Mouse (Mus musculus): Measurements from ENCODE around the gene Cog4. TPM values are rescaled to one million over a fixed set of nuclear protein-coding genes. Genes with fewer than 3 reads are reported as not detected.
"Not testable (repeated sequence)": the region's sequence is repeated elsewhere in the genome, so short reads cannot be mapped to it uniquely, and the experiment has no call there.

The Cog4 gene
- polyA plus RNA-seq, 1 experiment from 2014 or later: 74.3 TPM

- H3K4me3 ChIP-seq: no peak overlapping the region
- no peak overlapping the region for H3K9ac ChIP-seq
- H3K9me3 ChIP-seq: no peaks in the 10 kb centered on the region
- peaks cover 64% of the 10 kb centered on the region for H3K36me3 ChIP-seq
- peaks cover 24% of the 10 kb centered on the region for H3K4me1 ChIP-seq
- ATAC-seq (ENCODE audit: borderline replicate concordance, extremely low read depth, low FRiP score, low TSS enrichment): no peak
- H3K27me3 ChIP-seq: no peaks in the 10 kb centered on the region
- WGBS: 87% methylated on average over 5 of the region's 5 CpGs
- H3K4me2 ChIP-seq: no peak overlapping the region
- no peak overlapping the region for H3K27ac ChIP-seq
These were observed 3.2 kb upstream of the Cog4 start for GRCm38 (mm10) chr8:110843207-110843606.

- Histone ChIP-seq H3K9me3 (no peaks in the 10 kb centered on the region), H3K9ac (peak overlapping the region; percentile 96; the same call in 1 of the 2 replicates), H3K27me3 (no peaks in the 10 kb centered on the region), H3K4me2 (peak overlapping the region; percentile 73), H3K27ac (no peak overlapping the region), H3K4me3 (peak overlapping the region; percentile 64), H3K4me1 (peaks cover 28% of the 10 kb centered on the region), H3K36me3 (peaks cover 50% of the 10 kb centered on the region)
- 74% methylated on average over 3 of the region's 3 CpGs for WGBS
- ATAC-seq (ENCODE audit: borderline replicate concordance, extremely low read depth, low FRiP score, low TSS enrichment): no peak
These were observed 1.5 kb upstream of the Cog4 start for GRCm38 (mm10) chr8:110844941-110845340.

GRCm38 (mm10) chr8:110845821-110846404, 487 bp upstream of the Cog4 start:
- Histone ChIP-seq H3K4me3 (peak overlapping the region; percentile 64), H3K9me3 (no peaks in the 10 kb centered on the region), H3K4me1 (peaks cover 28% of the 10 kb centered on the region), H3K27ac (peak overlapping the region; percentile 84), H3K36me3 (peaks cover 50% of the 10 kb centered on the region), H3K9ac (peak overlapping the region; percentile 96), H3K27me3 (no peaks in the 10 kb centered on the region), H3K4me2 (peak overlapping the region; percentile 73)
- 4% methylated on average over 17 of the region's 17 CpGs for WGBS
- ATAC-seq (ENCODE audit: borderline replicate concordance, extremely low read depth, low FRiP score, low TSS enrichment): no peak

- Histone ChIP-seq H3K4me1 (peaks cover 28% of the 10 kb centered on the region), H3K4me2 (peak overlapping the region; percentile 73), H3K27ac (peak overlapping the region; percentile 84), H3K9me3 (no peaks in the 10 kb centered on the region), H3K4me3 (peak overlapping the region; percentile 64), H3K27me3 (no peaks in the 10 kb centered on the region), H3K9ac (peak overlapping the region; percentile 77), H3K36me3 (peaks cover 50% of the 10 kb centered on the region)
- peak; percentile 6; the same call in 1 of the 2 replicates for ATAC-seq (ENCODE audit: borderline replicate concordance, extremely low read depth, low FRiP score, low TSS enrichment)
- under 1% methylated on average over 13 of the region's 13 CpGs for WGBS
These were observed 760 bp downstream of the Cog4 start for GRCm38 (mm10) chr8:110847171-110847549.

- WGBS: 45% methylated on average over 14 of the region's 14 CpGs
- H3K4me1 ChIP-seq: peaks cover 28% of the 10 kb centered on the region
- peaks cover 50% of the 10 kb centered on the region for H3K36me3 ChIP-seq
- peak overlapping the region; percentile 73 for H3K4me2 ChIP-seq
- H3K27me3 ChIP-seq: no peaks in the 10 kb centered on the region
- H3K27ac ChIP-seq: 0 out of 2 replicates have a peak overlapping the region, but pooled peaks have one; percentile 84
- peak overlapping the region; percentile 77 for H3K9ac ChIP-seq
- peak overlapping the region; percentile 64 for H3K4me3 ChIP-seq
- no peaks in the 10 kb centered on the region for H3K9me3 ChIP-seq
- no peak for ATAC-seq (ENCODE audit: borderline replicate concordance, extremely low read depth, low FRiP score, low TSS enrichment)
These were observed 1.5 kb downstream of the Cog4 start for GRCm38 (mm10) chr8:110847645-110848495.

GRCm38 (mm10) chr8:110851186-110851585, 4.8 kb downstream of the Cog4 start:
- H3K4me1 ChIP-seq: peaks cover 13% of the 10 kb centered on the region
- 93% methylated on average over 10 of the region's 10 CpGs for WGBS
- H3K4me3 ChIP-seq: no peak overlapping the region
- H3K27ac ChIP-seq: no peak overlapping the region
- no peak for ATAC-seq (ENCODE audit: borderline replicate concordance, extremely low read depth, low FRiP score, low TSS enrichment)
- H3K36me3 ChIP-seq: peaks cover 56% of the 10 kb centered on the region
- no peak overlapping the region for H3K4me2 ChIP-seq
- no peaks in the 10 kb centered on the region for H3K9me3 ChIP-seq
- no peaks in the 10 kb centered on the region for H3K27me3 ChIP-seq
- no peak overlapping the region for H3K9ac ChIP-seq

- H3K27ac ChIP-seq; ATAC-seq (ENCODE audit: borderline replicate concordance, extremely low read depth, low FRiP score, low TSS enrichment); H3K9ac ChIP-seq; H3K4me2 ChIP-seq; H3K4me1 ChIP-seq; H3K9me3 ChIP-seq; H3K4me3 ChIP-seq; H3K27me3 ChIP-seq: not testable (repeated sequence)
- 95% methylated on average over 4 of the region's 4 CpGs for WGBS
- H3K36me3 ChIP-seq: peaks cover 84% of the 10 kb centered on the region
These were observed 9.7 kb downstream of the Cog4 start for GRCm38 (mm10) chr8:110856073-110856472.

GRCm38 (mm10) chr8:110856760-110857461, 10.5 kb downstream of the Cog4 start:
- Histone ChIP-seq H3K9ac (no peak overlapping the region), H3K4me3 (no peak overlapping the region), H3K36me3 (peaks cover 85% of the 10 kb centered on the region), H3K27me3 (no peaks in the 10 kb centered on the region), H3K4me1 (no peaks in the 10 kb centered on the region), H3K4me2 (no peak overlapping the region), H3K27ac (no peak overlapping the region), H3K9me3 (no peaks in the 10 kb centered on the region)
- no peak for ATAC-seq (ENCODE audit: borderline replicate concordance, extremely low read depth, low FRiP score, low TSS enrichment)
- 79% methylated on average over 5 of the region's 5 CpGs for WGBS

GRCm38 (mm10) chr8:110859651-110860501, 13.5 kb downstream of the Cog4 start:
- H3K27me3 ChIP-seq: no peaks in the 10 kb centered on the region
- H3K27ac ChIP-seq: no peak overlapping the region
- H3K9ac ChIP-seq: no peak overlapping the region
- H3K4me2 ChIP-seq: no peak overlapping the region
- ATAC-seq (ENCODE audit: borderline replicate concordance, extremely low read depth, low FRiP score, low TSS enrichment): no peak
- H3K4me3 ChIP-seq: no peak overlapping the region
- H3K4me1 ChIP-seq: no peaks in the 10 kb centered on the region
- 74% methylated on average over 7 of the region's 7 CpGs for WGBS
- H3K9me3 ChIP-seq: no peaks in the 10 kb centered on the region
- peaks cover 85% of the 10 kb centered on the region for H3K36me3 ChIP-seq

- WGBS: 96% methylated on average over 7 of the region's 7 CpGs
- H3K4me1 ChIP-seq: not testable (repeated sequence)
These were observed 15.1 kb downstream of the Cog4 start for GRCm38 (mm10) chr8:110861347-110862025.

GRCm38 (mm10) chr8:110870501-110870900, 24.1 kb downstream of the Cog4 start:
- no peaks in the 10 kb centered on the region for H3K9me3 ChIP-seq
- H3K27me3 ChIP-seq: no peaks in the 10 kb centered on the region
- no peak overlapping the region for H3K9ac ChIP-seq
- H3K4me1 ChIP-seq: no peaks in the 10 kb centered on the region
- ATAC-seq (ENCODE audit: borderline replicate concordance, extremely low read depth, low FRiP score, low TSS enrichment): no peak
- 89% methylated on average over 2 of the region's 2 CpGs for WGBS
- H3K27ac ChIP-seq: no peak overlapping the region
- H3K36me3 ChIP-seq: peaks cover 89% of the 10 kb centered on the region
- H3K4me2 ChIP-seq: no peak overlapping the region
- no peak overlapping the region for H3K4me3 ChIP-seq

More at GRCm38 (mm10) chr8:110861347-110862025, 15.1 kb downstream of the Cog4 start:
- H3K9ac ChIP-seq; H3K4me3 ChIP-seq; H3K9me3 ChIP-seq; H3K4me2 ChIP-seq; ATAC-seq (ENCODE audit: borderline replicate concordance, extremely low read depth, low FRiP score, low TSS enrichment); H3K27me3 ChIP-seq; H3K27ac ChIP-seq: not testable (repeated sequence)
- H3K36me3 ChIP-seq: peaks cover 92% of the 10 kb centered on the region
